Mouse (Mus musculus) forebrain, embryonic 13.5 days (tissue): ENCODE data around the gene Lhx5. TPM values are rescaled to one million over a fixed set of nuclear protein-coding genes. Genes with fewer than 3 reads are reported as not detected.

Experiments used
- ATAC-seq: fragments of 200-750 bp; cut with Nextera tagmentation; 2 replicates; pipeline ENCODE4 v1.8.0; 2017
- H3K27ac ChIP-seq: fragments of 300-500 bp; sonication (generic); 2 replicates; pipeline ENCODE4 v1.5.1; 2015; ENCODE audit warnings: inconsistent platforms, mild to moderate bottlenecking, moderate library complexity
- H3K27me3 ChIP-seq: fragments of 300-500 bp; sonication (generic); 2 replicates; pipeline ENCODE4 v1.6.1; 2015; ENCODE audit warnings: mild to moderate bottlenecking, inconsistent platforms
- H3K36me3 ChIP-seq: fragments of 300-500 bp; sonication (generic); 2 replicates; pipeline ENCODE4 v1.6.1; 2015; ENCODE audit warnings: mild to moderate bottlenecking, inconsistent platforms; ENCODE audit not compliant: poor library complexity, severe bottlenecking
- H3K4me1 ChIP-seq: fragments of 300-500 bp; sonication (generic); 2 replicates; pipeline ENCODE4 v1.6.1; 2015; ENCODE audit warnings: inconsistent platforms
- H3K4me2 ChIP-seq: fragments of 300-500 bp; sonication (generic); 2 replicates; pipeline ENCODE4 v1.6.1; 2015; ENCODE audit warnings: inconsistent platforms, mild to moderate bottlenecking, moderate library complexity
- H3K4me3 ChIP-seq: fragments of 300-500 bp; sonication (generic); 2 replicates; pipeline ENCODE4 v1.5.1; 2015; ENCODE audit warnings: mild to moderate bottlenecking, inconsistent platforms
- H3K9ac ChIP-seq: fragments of 300-500 bp; sonication (generic); 2 replicates; pipeline ENCODE4 v1.6.1; 2015; ENCODE audit warnings: mild to moderate bottlenecking, inconsistent platforms
- H3K9me3 ChIP-seq: fragments of 300-500 bp; sonication (generic); replicated peaks from 2 replicates; pipeline ENCODE4 v1.6.1; 2016; ENCODE audit warnings: inconsistent platforms
- WGBS: fragments of 180-500 bp; shearing (Covaris S2); methylation state at CpG from one replicate; pipeline ENCODE4 v1.1.7; 2015; 5-methylcytosine and 5-hydroxymethylcytosine counted together
- polyA plus RNA-seq: library from polyadenylated mRNA; unstranded; fragments of >200 nt; fragmentation: Nextera tagmentation; extraction: Ambion mirVana; gene quantifications from 2 replicates; pipeline ENCODE4 v1.2.1, GENCODE M21; 2015

The Lhx5 gene
- polyA plus RNA-seq, 1 experiment from 2014 or later, result 9.6 TPM

GRCm38 (mm10) chr5:120434231-120434735 lies 2.8 kb downstream of the Lhx5 start:
- peaks cover 42% of the 10 kb centered on the region for H3K4me1 ChIP-seq
- peak overlapping the region; percentile 59 for H3K9ac ChIP-seq
- peaks cover 99% of the 10 kb centered on the region for H3K27me3 ChIP-seq
- H3K9me3 ChIP-seq, result no peaks in the 10 kb centered on the region
- no peaks in the 10 kb centered on the region for H3K36me3 ChIP-seq
- H3K4me2 ChIP-seq, result peak overlapping the region; percentile 68
- WGBS, result 6% methylated on average over 21 of the region's 21 CpGs
- H3K4me3 ChIP-seq, result peak overlapping the region; percentile 44
- no peak overlapping the region for H3K27ac ChIP-seq
- no peak for ATAC-seq

DNA sequence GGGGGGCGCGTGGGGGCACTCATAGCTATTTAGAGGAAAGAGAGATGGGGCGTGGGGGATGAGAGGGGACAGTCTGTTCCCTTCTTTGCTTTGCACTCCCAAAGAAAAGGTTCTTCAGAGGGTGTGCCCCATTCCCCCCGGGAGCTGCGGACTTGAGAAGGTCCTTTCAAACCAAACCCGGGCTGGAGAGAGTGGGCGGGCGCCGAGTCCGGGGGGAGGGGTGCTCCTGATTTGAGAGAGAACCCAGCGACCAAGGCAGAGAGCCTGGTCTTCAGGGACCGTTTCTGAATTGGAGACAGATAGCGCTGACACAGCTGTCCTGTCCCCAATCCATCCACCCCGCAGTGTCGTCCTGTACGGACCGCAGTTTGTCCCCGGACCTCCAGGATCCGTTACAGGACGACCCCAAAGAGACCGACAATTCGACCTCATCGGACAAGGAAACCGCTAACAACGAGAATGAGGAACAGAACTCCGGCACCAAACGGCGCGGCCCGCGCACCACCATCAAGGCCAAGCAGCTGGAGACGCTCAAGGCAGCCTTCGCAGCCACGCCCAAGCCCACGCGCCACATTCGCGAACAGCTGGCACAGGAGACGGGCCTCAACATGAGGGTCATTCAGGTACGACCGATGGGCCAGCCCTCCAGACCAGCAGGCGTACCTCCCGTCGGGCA lies 3.6 kb downstream of the Lhx5 start:
- no peaks in the 10 kb centered on the region for H3K36me3 ChIP-seq
- 2% methylated on average over 44 of the region's 44 CpGs for WGBS
- H3K9me3 ChIP-seq, result no peaks in the 10 kb centered on the region
- H3K27ac ChIP-seq, result peak overlapping the region; percentile 75
- H3K4me2 ChIP-seq, result peak overlapping the region; percentile 68
- peaks cover 50% of the 10 kb centered on the region for H3K4me1 ChIP-seq
- H3K27me3 ChIP-seq, result peaks cover 99% of the 10 kb centered on the region
- peak overlapping the region; percentile 59 for H3K9ac ChIP-seq
- ATAC-seq, result no peak
- H3K4me3 ChIP-seq, result peak overlapping the region; percentile 44

DNA sequence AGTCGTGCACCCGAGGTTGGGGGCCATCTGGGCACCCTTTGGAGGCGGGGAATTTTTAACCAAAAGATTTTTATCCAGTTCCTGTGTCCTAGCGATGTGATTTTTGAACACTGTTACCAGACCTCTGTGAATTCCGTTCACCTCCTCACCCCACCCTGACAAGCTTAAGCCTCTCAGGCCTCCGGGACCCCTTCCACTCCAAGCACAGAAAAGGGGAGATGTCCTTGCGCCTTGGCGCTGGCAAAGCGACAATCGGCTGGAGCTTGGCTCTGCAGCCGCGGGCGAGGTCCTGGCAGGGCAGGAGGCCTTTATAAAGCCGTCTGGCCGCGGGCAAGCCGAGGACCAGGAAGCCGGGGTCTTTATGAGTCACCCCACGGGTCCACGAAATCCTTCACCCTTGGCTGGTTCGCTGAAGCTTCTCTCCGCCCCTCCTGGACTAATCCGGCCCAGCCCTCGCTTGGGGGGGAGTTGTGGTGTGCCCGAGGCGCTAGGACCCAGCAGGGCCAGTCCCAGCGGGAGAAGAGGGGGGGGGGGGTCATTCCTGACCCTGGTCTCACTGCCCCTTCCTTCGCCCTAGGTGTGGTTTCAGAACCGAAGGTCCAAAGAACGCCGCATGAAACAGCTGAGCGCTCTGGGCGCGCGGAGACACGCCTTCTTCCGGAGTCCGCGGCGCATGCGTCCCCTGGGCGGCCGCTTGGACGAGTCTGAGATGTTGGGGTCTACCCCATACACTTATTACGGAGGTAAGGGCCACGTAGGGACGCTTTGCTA lies 4.4 kb downstream of the Lhx5 start:
- Histone ChIP-seq H3K4me2 (peak overlapping the region; percentile 68), H3K4me3 (peak overlapping the region; percentile 44), H3K9ac (peak overlapping the region; percentile 59), H3K27ac (peak overlapping the region; percentile 75), H3K36me3 (no peaks in the 10 kb centered on the region), H3K9me3 (no peaks in the 10 kb centered on the region), H3K4me1 (peaks cover 53% of the 10 kb centered on the region), H3K27me3 (peaks cover 95% of the 10 kb centered on the region)
- WGBS, result under 1% methylated on average over 46 of the region's 47 CpGs
- no peak for ATAC-seq

GRCm38 (mm10) chr5:120436885-120437495 lies 5.5 kb downstream of the Lhx5 start:
- peak overlapping the region; percentile 50 for H3K9ac ChIP-seq
- H3K36me3 ChIP-seq, result no peaks in the 10 kb centered on the region
- H3K27me3 ChIP-seq, result peaks cover 85% of the 10 kb centered on the region
- H3K4me3 ChIP-seq, result peak overlapping the region; percentile 44
- H3K4me2 ChIP-seq, result peak overlapping the region; percentile 68
- H3K4me1 ChIP-seq, result peaks cover 45% of the 10 kb centered on the region
- peak overlapping the region; percentile 75 for H3K27ac ChIP-seq
- no peaks in the 10 kb centered on the region for H3K9me3 ChIP-seq
- ATAC-seq, result no peak
- under 1% methylated on average over 18 of the region's 18 CpGs for WGBS

GRCm38 (mm10) chr5:120437539-120437938 lies 6.0 kb downstream of the Lhx5 start:
- Histone ChIP-seq H3K9ac (peak overlapping the region; percentile 63), H3K36me3 (no peaks in the 10 kb centered on the region), H3K4me2 (peak overlapping the region; percentile 68), H3K4me3 (peak overlapping the region; percentile 44), H3K27ac (peak overlapping the region; percentile 75), H3K27me3 (peaks cover 81% of the 10 kb centered on the region), H3K4me1 (peaks cover 43% of the 10 kb centered on the region), H3K9me3 (no peaks in the 10 kb centered on the region)
- WGBS, result under 1% methylated on average over 17 of the region's 17 CpGs
- ATAC-seq, result no peak

- peak overlapping the region; percentile 44 for H3K4me3 ChIP-seq
- H3K36me3 ChIP-seq, result no peaks in the 10 kb centered on the region
- H3K27ac ChIP-seq, result peak overlapping the region; percentile 75
- peak overlapping the region; percentile 68 for H3K4me2 ChIP-seq
- H3K4me1 ChIP-seq, result peaks cover 43% of the 10 kb centered on the region
- peak overlapping the region; percentile 63 for H3K9ac ChIP-seq
- no peak for ATAC-seq
- peaks cover 79% of the 10 kb centered on the region for H3K27me3 ChIP-seq
- under 1% methylated on average over 31 of the region's 33 CpGs for WGBS
- no peaks in the 10 kb centered on the region for H3K9me3 ChIP-seq
Measured at GRCm38 (mm10) chr5:120437986-120438385, 6.5 kb downstream of the Lhx5 start.

- Histone ChIP-seq H3K4me3 (peak overlapping the region; percentile 44), H3K4me1 (peaks cover 43% of the 10 kb centered on the region), H3K9ac (peak overlapping the region; percentile 63), H3K36me3 (no peaks in the 10 kb centered on the region), H3K27me3 (peaks cover 74% of the 10 kb centered on the region), H3K9me3 (no peaks in the 10 kb centered on the region), H3K4me2 (peak overlapping the region; percentile 68), H3K27ac (peak overlapping the region; percentile 75)
- 5% methylated on average over 13 of the region's 13 CpGs for WGBS
- no peak for ATAC-seq
Measured at GRCm38 (mm10) chr5:120438469-120438868, 7.0 kb downstream of the Lhx5 start.

- Histone ChIP-seq H3K27ac (peak overlapping the region; percentile 41), H3K9ac (peak overlapping the region; percentile 53), H3K4me2 (peak overlapping the region; percentile 56), H3K9me3 (no peaks in the 10 kb centered on the region), H3K4me1 (peaks cover 43% of the 10 kb centered on the region), H3K27me3 (peaks cover 71% of the 10 kb centered on the region), H3K4me3 (peak overlapping the region; percentile 44), H3K36me3 (no peaks in the 10 kb centered on the region)
- WGBS, result 14% methylated on average over 27 of the region's 27 CpGs
- no peak for ATAC-seq
Measured at GRCm38 (mm10) chr5:120438991-120439710, 7.7 kb downstream of the Lhx5 start.

GRCm38 (mm10) chr5:120439887-120440670 lies 8.6 kb downstream of the Lhx5 start:
- H3K4me1 ChIP-seq, result peaks cover 43% of the 10 kb centered on the region
- peak; percentile 37 for ATAC-seq
- H3K4me3 ChIP-seq, result peak overlapping the region; percentile 30

DNA sequence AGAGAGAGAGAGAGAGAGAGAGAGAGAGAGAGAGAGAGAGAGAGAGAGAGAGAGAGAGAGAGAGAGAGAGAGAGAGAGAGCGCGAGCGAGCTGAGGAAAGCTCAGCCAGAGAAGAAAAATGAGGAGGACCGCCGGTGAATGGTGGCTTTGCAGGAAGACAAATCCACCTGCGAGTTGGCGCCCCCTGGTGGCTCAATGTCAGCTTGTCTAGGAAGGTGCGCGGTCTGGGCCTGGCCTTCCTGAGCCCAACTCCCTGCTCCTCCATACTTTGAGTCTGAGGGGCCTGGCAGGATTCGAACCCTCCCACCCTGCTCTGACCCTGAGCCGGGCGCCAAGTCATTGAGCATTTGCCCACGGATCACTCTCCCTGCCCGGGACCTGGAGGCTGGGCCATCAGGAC lies 9.2 kb downstream of the Lhx5 start:
- no peak overlapping the region for H3K9ac ChIP-seq
- peak overlapping the region; percentile 56 for H3K4me2 ChIP-seq
- H3K9me3 ChIP-seq, result no peaks in the 10 kb centered on the region
- no peaks in the 10 kb centered on the region for H3K36me3 ChIP-seq
- peaks cover 38% of the 10 kb centered on the region for H3K4me1 ChIP-seq
- ATAC-seq, result peak; percentile 73
- H3K27me3 ChIP-seq, result peaks cover 62% of the 10 kb centered on the region
- WGBS, result 14% methylated on average over 14 of the region's 14 CpGs
- no peak overlapping the region for H3K27ac ChIP-seq
- peak overlapping the region; percentile 30; the same call in 1 of the 2 replicates for H3K4me3 ChIP-seq

More at GRCm38 (mm10) chr5:120439887-120440670, 8.6 kb downstream of the Lhx5 start:
- peak overlapping the region; percentile 56 for H3K4me2 ChIP-seq
- H3K36me3 ChIP-seq, result no peaks in the 10 kb centered on the region
- peak overlapping the region; percentile 53 for H3K9ac ChIP-seq
- 12% methylated on average over 61 of the region's 61 CpGs for WGBS
- H3K27me3 ChIP-seq, result peaks cover 67% of the 10 kb centered on the region
- H3K9me3 ChIP-seq, result no peaks in the 10 kb centered on the region
- peak overlapping the region; percentile 44 for H3K27ac ChIP-seq

GRCm38 (mm10) chr5:120447305-120447704 lies 15.8 kb downstream of the Lhx5 start:
- no peaks in the 10 kb centered on the region for H3K9me3 ChIP-seq
- ATAC-seq, result no peak
- H3K27me3 ChIP-seq, result peaks cover 18% of the 10 kb centered on the region
- no peaks in the 10 kb centered on the region for H3K36me3 ChIP-seq
- no peaks in the 10 kb centered on the region for H3K4me1 ChIP-seq
- H3K4me2 ChIP-seq, result no peak overlapping the region
- no peak overlapping the region for H3K4me3 ChIP-seq
- H3K9ac ChIP-seq, result no peak overlapping the region
- 56% methylated on average over 13 of the region's 13 CpGs for whole genome bisulfite sequencing
- no peak overlapping the region for H3K27ac ChIP-seq
